Mouse (Mus musculus): Measurements from ENCODE around the gene Gm3376. TPM values are rescaled to one million over a fixed set of nuclear protein-coding genes. Genes with fewer than 3 reads are reported as not detected.

The Gm3376 gene
- polyA plus RNA-seq (2012; rRNA removed) = not detected in 2 replicates

GRCm38 (mm10) chrY:3771373-3771772 is at the start of gene Gm3376:
Gm3376 (plus strand) TSS chrY:3771673.

